Mouse (Mus musculus) lung, postnatal 0 days (tissue): ENCODE results near the gene Fn3k.

Experiments used
- CTCF ChIP-seq: IDR thresholded peaks from 2 replicates; pipeline ENCODE4 v1.5.1; 2016; ENCODE audit warnings: antibody characterized with exemption, mild to moderate bottlenecking
- EP300 ChIP-seq: IDR thresholded peaks from 2 replicates; pipeline ENCODE4 v1.6.1; 2016; ENCODE audit warnings: antibody characterized with exemption, mild to moderate bottlenecking, control low read depth

- TF ChIP-seq CTCF, result no peak
- no peak for TF ChIP-seq EP300
These were observed 27.2 kb upstream of the Fn3k start for GRCm38 (mm10) chr11:121407366-121408155.
